ENCODE assay signal across 7 mouse cellular contexts in genomic region chr7:30955584-30956356, GRCm38 (mm10). TPM values are rescaled to one million over a fixed set of nuclear protein-coding genes. Genes with fewer than 3 reads are reported as not detected.
DNase-seq lines count a peak whose midpoint lies in the region; ATAC-seq lines count a peak whose summit lies in the region.

No protein-coding gene starts in this region.

- no peaks in the 10 kb centered on the region for H3K4me1 ChIP-seq in embryonic facial prominence, embryonic 11.5 days (ENCODE audit: control insufficient read depth, insufficient read depth, low read length)
- peaks cover 19% of the 10 kb centered on the region for H3K4me1 ChIP-seq in limb, embryonic 10.5 days
- peaks cover 21% of the 10 kb centered on the region for H3K4me1 ChIP-seq in midbrain, embryonic 12.5 days

- ATAC-seq in embryonic facial prominence, embryonic 11.5 days (replicated peaks; ENCODE audit: insufficient number of reproducible peaks, low FRiP score, low TSS enrichment, low read depth) = peak; percentile 74
- peak; percentile 80 for ATAC-seq in midbrain, embryonic 12.5 days (ENCODE audit: low FRiP score, low read depth)

- H3K9me3 ChIP-seq in embryonic facial prominence, embryonic 11.5 days (replicated peaks; ENCODE audit: control insufficient read depth, low read length) = no peaks in the 10 kb centered on the region
- no peaks in the 10 kb centered on the region for H3K9me3 ChIP-seq in limb, embryonic 10.5 days (replicated peaks)
- H3K9me3 ChIP-seq in midbrain, embryonic 12.5 days = no peaks in the 10 kb centered on the region

- peaks cover 9% of the 10 kb centered on the region for H3K36me3 ChIP-seq in embryonic facial prominence, embryonic 11.5 days (replicated peaks; ENCODE audit: control insufficient read depth, insufficient read depth, low read depth, low read length)
- H3K36me3 ChIP-seq in limb, embryonic 10.5 days = peaks cover 67% of the 10 kb centered on the region
- peaks cover 57% of the 10 kb centered on the region for H3K36me3 ChIP-seq in midbrain, embryonic 12.5 days

- peak overlapping the region; percentile 97 for H3K4me3 ChIP-seq in embryonic facial prominence, embryonic 11.5 days (ENCODE audit: low read depth, low read length)
- H3K4me3 ChIP-seq in limb, embryonic 10.5 days = peak overlapping the region; percentile 94
- H3K4me3 ChIP-seq in midbrain, embryonic 12.5 days = peak overlapping the region; percentile 98

- H3K9ac ChIP-seq in embryonic facial prominence, embryonic 11.5 days (replicated peaks; ENCODE audit: low read length) = peak overlapping the region; percentile 99
- H3K9ac ChIP-seq in midbrain, embryonic 12.5 days (replicated peaks) = peak overlapping the region; percentile 100

- H3K4me2 ChIP-seq in embryonic facial prominence, embryonic 11.5 days (ENCODE audit: low read depth, low read length) = peak overlapping the region; percentile 89
- peak overlapping the region; percentile 62 for H3K4me2 ChIP-seq in midbrain, embryonic 12.5 days (replicated peaks)

- H3K27me3 ChIP-seq in embryonic facial prominence, embryonic 11.5 days (ENCODE audit: control insufficient read depth, insufficient read depth, low read length) = no peaks in the 10 kb centered on the region
- H3K27me3 ChIP-seq in limb, embryonic 10.5 days (ENCODE audit: low read depth, poor library complexity, severe bottlenecking) = no peaks in the 10 kb centered on the region
- no peaks in the 10 kb centered on the region for H3K27me3 ChIP-seq in midbrain, embryonic 12.5 days

- WGBS in embryonic facial prominence, embryonic 11.5 days = under 1% methylated on average over 60 of the region's 64 CpGs
- WGBS in limb, embryonic 10.5 days = under 1% methylated on average over 64 of the region's 64 CpGs
- 0% methylated on average over 42 of the region's 64 CpGs for WGBS in midbrain, embryonic 12.5 days

- DNase-seq in adrenal gland, postnatal 14 days = peak; percentile 95
- DNase-seq in embryonic facial prominence, embryonic 11.5 days (ENCODE audit: low spot score) = peak; percentile 91
- peak; percentile 99 for DNase-seq in heart, adult 11 months
- peak; percentile 88 for DNase-seq in kidney, adult 11 months
- peak; percentile 94 for DNase-seq in limb, embryonic 10.5 days (ENCODE audit: low spot score)
- peak; percentile 91 for DNase-seq in skeletal muscle tissue, adult 2 months (ENCODE audit: low read depth, low spot score)

- H3K27ac ChIP-seq in embryonic facial prominence, embryonic 11.5 days (replicated peaks; ENCODE audit: low read depth, low read length) = peak overlapping the region; percentile 97
- H3K27ac ChIP-seq in limb, embryonic 10.5 days = peak overlapping the region; percentile 100
- peak overlapping the region; percentile 98 for H3K27ac ChIP-seq in midbrain, embryonic 12.5 days (replicated peaks)

RNA-seq across cellular contexts. Expression of gene Usf2, which starts 0.8 kb away (rescaled TPM):
- total RNA-seq in adrenal gland, postnatal 14 days (2021) = 111 and 115 TPM in 2 replicates
- polyA plus RNA-seq in embryonic facial prominence, embryonic 11.5 days (2014; fragmentation: Nextera tagmentation; extraction: Ambion mirVana) = 21.9 and 25.9 TPM in 2 replicates
- 28.7 and 33.5 TPM in 2 replicates for polyA plus RNA-seq in limb, embryonic 10.5 days (2016; fragmentation: Nextera tagmentation; extraction: Ambion mirVana)
- 28.9 and 30.6 TPM in 2 replicates for polyA plus RNA-seq in midbrain, embryonic 12.5 days (2016; fragmentation: Nextera tagmentation; extraction: Ambion mirVana)

RNA-seq across cellular contexts. Expression of gene Hamp, which starts 11.9 kb away (rescaled TPM):
- 4.3 TPM in 1 of 2 replicates, not detected in the other for total RNA-seq in adrenal gland, postnatal 14 days (2021)
- polyA plus RNA-seq in embryonic facial prominence, embryonic 11.5 days (2014; fragmentation: Nextera tagmentation; extraction: Ambion mirVana) = not detected in 2 replicates
- not detected in 2 replicates for polyA plus RNA-seq in limb, embryonic 10.5 days (2016; fragmentation: Nextera tagmentation; extraction: Ambion mirVana)
- not detected in 2 replicates for polyA plus RNA-seq in midbrain, embryonic 12.5 days (2016; fragmentation: Nextera tagmentation; extraction: Ambion mirVana)

RNA-seq across cellular contexts. Expression of gene Lsr, which starts 17.5 kb away (rescaled TPM):
- 6.7 and 19.9 TPM in 2 replicates for total RNA-seq in adrenal gland, postnatal 14 days (2021)
- polyA plus RNA-seq in embryonic facial prominence, embryonic 11.5 days (2014; fragmentation: Nextera tagmentation; extraction: Ambion mirVana) = 18.9 and 20.5 TPM in 2 replicates
- 28.9 and 31.3 TPM in 2 replicates for polyA plus RNA-seq in limb, embryonic 10.5 days (2016; fragmentation: Nextera tagmentation; extraction: Ambion mirVana)
- 16.1 and 17.5 TPM in 2 replicates for polyA plus RNA-seq in midbrain, embryonic 12.5 days (2016; fragmentation: Nextera tagmentation; extraction: Ambion mirVana)

RNA-seq across cellular contexts. Expression of gene Fam187b, which starts 17.8 kb away (rescaled TPM):
- 0.34 and 1.1 TPM in 2 replicates for total RNA-seq in adrenal gland, postnatal 14 days (2021)
- 1.6 and 1.8 TPM in 2 replicates for polyA plus RNA-seq in embryonic facial prominence, embryonic 11.5 days (2014; fragmentation: Nextera tagmentation; extraction: Ambion mirVana)
- 1.0 and 1.3 TPM in 2 replicates for polyA plus RNA-seq in limb, embryonic 10.5 days (2016; fragmentation: Nextera tagmentation; extraction: Ambion mirVana)
- 0.26 and 0.57 TPM in 2 replicates for polyA plus RNA-seq in midbrain, embryonic 12.5 days (2016; fragmentation: Nextera tagmentation; extraction: Ambion mirVana)

RNA-seq across cellular contexts. Expression of gene Hamp2, which starts 31.3 kb away (rescaled TPM):
- 6.5 TPM in 1 of 2 replicates, not detected in the other for total RNA-seq in adrenal gland, postnatal 14 days (2021)
- polyA plus RNA-seq in embryonic facial prominence, embryonic 11.5 days (2014; fragmentation: Nextera tagmentation; extraction: Ambion mirVana) = not detected in 2 replicates
- polyA plus RNA-seq in limb, embryonic 10.5 days (2016; fragmentation: Nextera tagmentation; extraction: Ambion mirVana) = not detected in 2 replicates
- polyA plus RNA-seq in midbrain, embryonic 12.5 days (2016; fragmentation: Nextera tagmentation; extraction: Ambion mirVana) = not detected in 2 replicates

Comparison
In these comparisons a context has a peak if more than half of its experiments do, and no peak if none do; other contexts are left out.
1. Peak in every context shown above with its lines: DNase-seq, ATAC-seq, H3K4me3 ChIP-seq and H3K27ac ChIP-seq.